In genomic region chr12:98981081-98981480, GRCm38 (mm10) we compare ENCODE assay signal across 12 mouse cellular contexts.
"Had no signal": no experiment of that assay in that cellular context is flagged by ENCODE, and none has a peak within 500 bp of the region (broad histone marks: within the 10 kb centered on the region; RNA-seq: fewer than 3 reads in every experiment).

No protein-coding gene starts in this region.

- DNase-seq: liver, postnatal 0 days; lung, adult 2 months; lung, postnatal 14 days; lung, postnatal 36 days; retina, postnatal 1 day; right cerebral cortex, adult 18-20 months; right cerebral cortex, postnatal 25 days; right cerebral cortex, postnatal 4 days; spleen, adult 18-20 months; thymus, adult 18-20 months; thymus, postnatal 25 days; thymus, postnatal 4 days had no signal
